Mouse (Mus musculus) layer of hippocampus, postnatal 25 days (tissue): ENCODE results near the gene Zfp706. TPM values are rescaled to one million over a fixed set of nuclear protein-coding genes. Genes with fewer than 3 reads are reported as not detected.
"Not testable (repeated sequence)": the region's sequence is repeated elsewhere in the genome, so short reads cannot be mapped to it uniquely, and the experiment has no call there.

Experiments
- DNase-seq, 2 experiments: peaks; one replicate each; pipeline ENCODE4 v3.0.0; 2022; ENCODE audit warnings: mixed read lengths in 2 of 2, low spot score in 1 of 2; ENCODE audit errors: extremely low spot score in 1 of 2
- total RNA-seq, 2 experiments: library from RNA; stranded (reverse); gene quantifications; 2 replicates each; pipeline ENCODE4 v1.2.3; 2021

Gene Zfp706
- total RNA-seq, 2 experiments from 2014 or later, result 290 to 309 TPM

- DNase-seq, result no peak
Observed at GRCm38 (mm10) chr15:37011897-37012296, 4.3 kb upstream of the Zfp706 start.

GRCm38 (mm10) chr15:37011316-37011715, 3.7 kb upstream of the Zfp706 start:
- DNase-seq, result no peak

- DNase-seq, result no peak
Observed at GRCm38 (mm10) chr15:37008546-37008945, 973 bp upstream of the Zfp706 start.

- no peak for DNase-seq
Observed at GRCm38 (mm10) chr15:37007959-37008419, 416 bp upstream of the Zfp706 start.

- peak in 1 of 2 experiments; percentile 25 for DNase-seq
Observed at GRCm38 (mm10) chr15:37006475-37007164, 953 bp downstream of the Zfp706 start.

GRCm38 (mm10) chr15:37005793-37006474, 1.6 kb downstream of the Zfp706 start:
- DNase-seq, result no peak

GRCm38 (mm10) chr15:37004858-37005257, 2.7 kb downstream of the Zfp706 start:
- no peak for DNase-seq

- DNase-seq, result no peak
Observed at GRCm38 (mm10) chr15:37002276-37002675, 5.3 kb downstream of the Zfp706 start.

GRCm38 (mm10) chr15:36999602-37000001, 8.0 kb downstream of the Zfp706 start:
- DNase-seq, result not testable (repeated sequence)

- no peak for DNase-seq
Observed at GRCm38 (mm10) chr15:36995166-36995565, 12.4 kb downstream of the Zfp706 start.

GRCm38 (mm10) chr15:36994665-36995064, 12.9 kb downstream of the Zfp706 start:
- DNase-seq, result no peak

GRCm38 (mm10) chr15:36993435-36994178, 14.0 kb downstream of the Zfp706 start:
- no peak for DNase-seq

- no peak for DNase-seq
Observed at GRCm38 (mm10) chr15:36991353-36991752, 16.2 kb downstream of the Zfp706 start.

GRCm38 (mm10) chr15:36989922-36990321, 17.7 kb downstream of the Zfp706 start:
- no peak for DNase-seq

GRCm38 (mm10) chr15:36988718-36989115, 18.9 kb downstream of the Zfp706 start:
- DNase-seq, result no peak

GRCm38 (mm10) chr15:36987976-36988717, 19.4 kb downstream of the Zfp706 start:
- no peak for DNase-seq

- no peak for DNase-seq
Observed at GRCm38 (mm10) chr15:36987211-36987877, 20.2 kb downstream of the Zfp706 start.

- DNase-seq, result no peak
Observed at GRCm38 (mm10) chr15:36985567-36985925, 22.0 kb downstream of the Zfp706 start.

- DNase-seq, result no peak
Observed at GRCm38 (mm10) chr15:36984921-36985566, 22.5 kb downstream of the Zfp706 start.

GRCm38 (mm10) chr15:36983455-36983854, 24.1 kb downstream of the Zfp706 start:
- DNase-seq, result no peak
